Mouse (Mus musculus): ENCODE measurements at regions not wholly inside any gene's neighbourhood (a gene's known extent, or its start where the extent isn't known, plus 50 kb on each side); places are given as distances from the start of the nearest gene placed in this dataset.
A peak's percentile ranks its signal among the peaks of the same experiment; 100 is the strongest.

DNA sequence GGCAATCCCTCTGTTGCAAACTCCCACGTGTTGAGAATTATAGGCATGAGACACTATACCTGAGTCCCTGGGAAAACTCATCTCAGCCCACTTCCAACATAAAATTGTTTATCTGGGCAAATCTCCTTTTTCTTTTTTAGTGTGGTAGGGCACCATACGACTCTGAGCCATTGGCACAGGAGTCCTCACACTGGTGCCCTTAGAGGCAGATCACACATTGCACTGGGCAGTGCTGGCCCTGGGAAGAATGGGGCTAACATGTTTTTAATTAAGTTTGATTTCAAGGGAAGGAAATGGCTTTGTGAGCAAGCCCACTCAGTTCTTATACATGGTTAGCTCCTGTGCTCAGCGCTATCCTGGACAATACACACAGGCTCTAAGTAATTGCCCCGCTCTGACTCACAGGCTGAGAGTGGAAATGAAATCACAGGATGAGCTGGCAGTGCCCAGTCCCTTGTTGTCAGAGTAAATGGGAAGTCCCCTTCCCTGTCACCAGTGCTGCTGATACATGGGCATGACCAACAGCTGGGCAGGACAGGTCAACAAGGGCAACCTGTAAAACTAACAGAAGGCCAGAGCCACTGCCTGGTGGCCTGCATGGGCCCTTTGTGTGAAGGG is 463.6 kb upstream of the Kif2a start:
- H3K4me3 ChIP-seq (ENCODE audit: low read depth, low read length), result no peak overlapping the region
- ATAC-seq (ENCODE audit: insufficient read depth, low read depth) (no peak), DNase-seq (ENCODE audit: low spot score) (no peak)
- no peak overlapping the region for H3K27ac ChIP-seq (ENCODE audit: low read depth)
- no peaks in the 10 kb centered on the region for H3K36me3 ChIP-seq (replicated peaks; ENCODE audit: control insufficient read depth, insufficient read depth, low read length)
- H3K9ac ChIP-seq (replicated peaks; ENCODE audit: low read depth, low read length), result no peak overlapping the region
- H3K4me2 ChIP-seq (ENCODE audit: low read depth, low read length), result no peak overlapping the region
- 82% methylated on average over 4 of the region's 4 CpGs for WGBS
- TF ChIP-seq EP300 (IDR thresholded peaks at IDR 0.05; ENCODE audit: low read depth) (no peak), CTCF (IDR thresholded peaks at IDR 0.05; ENCODE audit: low read depth) (no peak)
- H3K9me3 ChIP-seq (replicated peaks; ENCODE audit: control insufficient read depth, low read length), result no peaks in the 10 kb centered on the region
- H3K27me3 ChIP-seq (ENCODE audit: control insufficient read depth, insufficient read depth, low read length), result no peaks in the 10 kb centered on the region
- no peaks in the 10 kb centered on the region for H3K4me1 ChIP-seq (ENCODE audit: control insufficient read depth, insufficient read depth)

DNA sequence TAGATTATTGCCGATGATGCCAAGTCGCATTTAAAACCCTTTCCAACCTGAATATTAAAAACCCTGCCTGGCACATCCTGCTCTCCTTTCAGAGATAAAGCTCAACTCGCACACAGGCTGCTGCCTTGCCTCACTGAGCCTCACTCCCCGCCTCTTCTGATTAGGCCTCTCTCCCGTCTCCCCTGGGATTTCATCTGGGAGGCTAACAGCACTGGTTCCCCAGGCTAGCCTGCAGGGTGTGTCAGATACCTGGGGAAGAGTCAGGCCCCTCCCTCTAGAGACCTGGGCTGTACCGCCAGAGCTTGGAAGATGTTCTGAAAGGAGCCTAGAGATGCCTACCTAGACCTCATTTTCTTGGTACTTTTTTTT is 462.7 kb upstream of the Kif2a start:
- H3K4me3 ChIP-seq (ENCODE audit: low read depth, low read length), result no peak overlapping the region
- no peaks in the 10 kb centered on the region for H3K9me3 ChIP-seq (replicated peaks; ENCODE audit: control insufficient read depth, low read length)
- TF ChIP-seq EP300 (IDR thresholded peaks at IDR 0.05; ENCODE audit: low read depth) (no peak), CTCF (IDR thresholded peaks at IDR 0.05; ENCODE audit: low read depth) (no peak)
- no peak for DNase-seq (ENCODE audit: low spot score)
- no peak overlapping the region for H3K4me2 ChIP-seq (ENCODE audit: low read depth, low read length)
- H3K36me3 ChIP-seq (replicated peaks; ENCODE audit: control insufficient read depth, insufficient read depth, low read length), result no peaks in the 10 kb centered on the region
- 33% methylated on average over 6 of the region's 6 CpGs for WGBS
- H3K4me1 ChIP-seq (ENCODE audit: control insufficient read depth, insufficient read depth), result no peaks in the 10 kb centered on the region
- ATAC-seq (ENCODE audit: insufficient read depth, low read depth), result no peak
- no peaks in the 10 kb centered on the region for H3K27me3 ChIP-seq (ENCODE audit: control insufficient read depth, insufficient read depth, low read length)
- no peak overlapping the region for H3K27ac ChIP-seq (ENCODE audit: low read depth)
- H3K9ac ChIP-seq (replicated peaks; ENCODE audit: low read depth, low read length), result no peak overlapping the region

DNA sequence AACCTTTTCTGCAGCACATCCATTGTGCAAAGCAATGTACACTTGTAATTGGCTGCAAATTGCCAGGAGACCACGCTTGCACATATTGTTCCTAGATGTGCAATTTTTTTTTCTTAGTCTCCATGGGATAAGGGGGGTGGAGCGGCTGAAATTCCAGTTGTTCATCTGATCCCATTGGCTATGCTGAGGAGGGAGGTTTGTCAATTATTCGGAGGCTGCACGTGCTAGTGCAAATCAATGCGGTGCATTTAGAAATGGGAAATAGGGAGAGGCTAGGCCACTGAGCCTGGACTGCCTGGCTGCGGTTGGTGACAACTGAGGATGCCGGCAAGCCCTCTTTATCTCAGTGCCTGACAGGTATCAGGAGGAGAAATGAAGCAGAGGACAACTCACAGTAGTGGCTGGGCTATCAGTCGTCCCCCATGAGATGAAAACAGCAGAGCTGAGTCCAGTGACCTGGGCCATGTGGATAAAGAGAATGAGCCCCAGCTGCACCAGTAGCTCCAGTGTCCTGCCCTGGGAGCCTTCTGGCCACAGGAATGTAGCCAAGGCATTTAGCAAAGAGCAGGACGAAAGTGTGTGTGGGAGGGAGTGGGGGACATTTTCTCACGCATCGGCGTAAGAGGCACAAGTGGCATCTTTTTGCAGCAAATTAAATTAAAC is 462.2 kb upstream of the Kif2a start:
- no peak for TF ChIP-seq EP300 (IDR thresholded peaks at IDR 0.05; ENCODE audit: low read depth)
- no peak for TF ChIP-seq CTCF (IDR thresholded peaks at IDR 0.05; ENCODE audit: low read depth)
- WGBS, result 33% methylated on average over 12 of the region's 12 CpGs
- no peak overlapping the region for H3K27ac ChIP-seq (ENCODE audit: low read depth)
- no peaks in the 10 kb centered on the region for H3K9me3 ChIP-seq (replicated peaks; ENCODE audit: control insufficient read depth, low read length)
- no peaks in the 10 kb centered on the region for H3K36me3 ChIP-seq (replicated peaks; ENCODE audit: control insufficient read depth, insufficient read depth, low read length)
- no peaks in the 10 kb centered on the region for H3K4me1 ChIP-seq (ENCODE audit: control insufficient read depth, insufficient read depth)
- no peak overlapping the region for H3K4me3 ChIP-seq (ENCODE audit: low read depth, low read length)
- no peak overlapping the region for H3K4me2 ChIP-seq (ENCODE audit: low read depth, low read length)
- H3K27me3 ChIP-seq (ENCODE audit: control insufficient read depth, insufficient read depth, low read length), result no peaks in the 10 kb centered on the region
- no peak for DNase-seq (ENCODE audit: low spot score)
- ATAC-seq (ENCODE audit: insufficient read depth, low read depth), result no peak
- no peak overlapping the region for H3K9ac ChIP-seq (replicated peaks; ENCODE audit: low read depth, low read length)

DNA sequence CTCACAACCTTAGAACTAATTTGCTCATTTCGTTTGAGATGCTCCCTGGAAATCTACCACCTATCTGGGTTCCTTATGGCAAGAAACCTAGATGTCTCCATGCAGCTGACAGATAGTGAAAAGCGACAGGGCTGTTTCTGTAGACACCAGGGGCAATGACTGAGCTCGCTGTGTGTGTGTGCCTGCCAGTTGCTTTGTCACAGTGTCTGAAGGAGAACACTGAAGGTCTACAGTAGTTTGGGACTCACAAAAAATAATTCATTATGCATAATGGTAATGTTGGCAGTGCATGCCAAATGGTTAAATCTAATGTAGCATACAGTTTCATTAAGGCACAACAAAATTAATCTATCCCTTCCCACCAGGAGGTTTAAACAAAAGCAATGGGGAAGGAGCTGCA is 453.2 kb upstream of the Kif2a start:
- DNase-seq (ENCODE audit: low spot score) (no peak), ATAC-seq (ENCODE audit: insufficient read depth, low read depth) (no peak)
- H3K4me2 ChIP-seq (ENCODE audit: low read depth, low read length), result no peak overlapping the region
- H3K9me3 ChIP-seq (replicated peaks; ENCODE audit: control insufficient read depth, low read length), result no peaks in the 10 kb centered on the region
- TF ChIP-seq EP300 (IDR thresholded peaks at IDR 0.05; ENCODE audit: low read depth) (no peak), CTCF (IDR thresholded peaks at IDR 0.05; ENCODE audit: low read depth) (no peak)
- H3K36me3 ChIP-seq (replicated peaks; ENCODE audit: control insufficient read depth, insufficient read depth, low read length), result no peaks in the 10 kb centered on the region
- H3K27ac ChIP-seq (ENCODE audit: low read depth), result no peak overlapping the region
- H3K27me3 ChIP-seq (ENCODE audit: control insufficient read depth, insufficient read depth, low read length), result no peaks in the 10 kb centered on the region
- H3K4me3 ChIP-seq (ENCODE audit: low read depth, low read length), result no peak overlapping the region
- 66% methylated on average over 3 of the region's 3 CpGs for WGBS
- H3K9ac ChIP-seq (replicated peaks; ENCODE audit: low read depth, low read length), result no peak overlapping the region
- H3K4me1 ChIP-seq (ENCODE audit: control insufficient read depth, insufficient read depth), result peaks cover 6% of the 10 kb centered on the region; the same call in 1 of the 2 replicates

DNA sequence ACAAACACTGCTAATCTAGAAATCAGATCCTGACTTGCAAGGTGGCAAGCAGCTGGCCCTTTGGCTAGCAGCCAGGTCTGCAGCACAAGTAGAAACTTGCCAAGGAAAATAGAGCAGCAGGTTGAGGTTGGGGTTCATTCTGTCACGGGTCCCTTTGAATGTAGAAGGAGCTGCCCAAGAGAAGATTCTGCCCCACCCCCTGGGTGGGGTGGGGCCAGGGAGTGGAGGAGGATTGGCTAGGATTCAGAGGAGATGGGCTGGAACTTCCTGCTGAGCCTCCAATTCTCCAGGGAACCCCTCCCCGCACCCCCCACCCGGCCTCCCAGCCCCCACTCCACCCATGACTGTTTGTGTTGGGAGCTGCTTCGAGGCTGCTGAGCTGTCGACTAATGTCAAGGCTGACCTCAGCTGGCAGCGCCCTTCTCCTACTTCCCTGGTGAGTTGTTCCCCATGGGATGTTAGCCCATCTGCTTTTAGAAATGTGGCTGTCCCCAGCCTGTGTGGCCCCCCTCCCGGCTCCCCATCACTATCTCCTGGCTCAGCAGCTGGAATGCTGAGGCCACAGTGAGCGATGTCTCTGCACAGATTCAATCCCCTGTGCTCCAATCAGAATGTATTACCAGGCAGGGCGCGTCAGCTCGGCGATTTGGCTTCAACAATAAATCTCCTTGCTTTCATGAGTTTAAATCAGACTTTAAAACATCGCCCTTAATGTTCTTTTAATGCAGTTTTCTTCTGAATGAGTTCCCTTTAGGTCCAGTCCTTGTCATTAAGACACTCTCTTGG is 447.8 kb upstream of the Kif2a start:
- no peak overlapping the region for H3K27ac ChIP-seq (ENCODE audit: low read depth)

More for the DNA sequence above, 447.8 kb upstream of the Kif2a start:
- Histone ChIP-seq H3K36me3 (replicated peaks; ENCODE audit: control insufficient read depth, insufficient read depth, low read length) (no peaks in the 10 kb centered on the region), H3K9me3 (replicated peaks; ENCODE audit: control insufficient read depth, low read length) (no peaks in the 10 kb centered on the region), H3K4me3 (ENCODE audit: low read depth, low read length) (peak overlapping the region; percentile 17), H3K4me2 (ENCODE audit: low read depth, low read length) (peak overlapping the region; percentile 54), H3K27me3 (ENCODE audit: control insufficient read depth, insufficient read depth, low read length) (no peaks in the 10 kb centered on the region), H3K4me1 (ENCODE audit: control insufficient read depth, insufficient read depth) (peaks cover 17% of the 10 kb centered on the region), H3K9ac (replicated peaks; ENCODE audit: low read depth, low read length) (no peak overlapping the region)
- TF ChIP-seq CTCF (IDR thresholded peaks at IDR 0.05; ENCODE audit: low read depth) (no peak), EP300 (IDR thresholded peaks at IDR 0.05; ENCODE audit: low read depth) (no peak)
- WGBS, result 1% methylated on average over 13 of the region's 13 CpGs
- ATAC-seq (ENCODE audit: insufficient read depth, low read depth), result peak; percentile 39; the same call in 1 of the 2 replicates
- DNase-seq (ENCODE audit: low spot score), result no peak
